Mouse (Mus musculus) B cell, adult (primary cell): Measurements from ENCODE around the gene Celf1. TPM values are rescaled to one million over a fixed set of nuclear protein-coding genes. Genes with fewer than 3 reads are reported as not detected.

Experiments used
- total RNA-seq: library from RNA; stranded (reverse); gene quantifications from 4 replicates; pipeline ENCODE4 v1.2.4, GENCODE M21; 2023; ENCODE audit not compliant: inconsistent age

Celf1 gene
- total RNA-seq, result 79.8 to 84.9 TPM (median 81.9 TPM) in 4 replicates

DNA sequence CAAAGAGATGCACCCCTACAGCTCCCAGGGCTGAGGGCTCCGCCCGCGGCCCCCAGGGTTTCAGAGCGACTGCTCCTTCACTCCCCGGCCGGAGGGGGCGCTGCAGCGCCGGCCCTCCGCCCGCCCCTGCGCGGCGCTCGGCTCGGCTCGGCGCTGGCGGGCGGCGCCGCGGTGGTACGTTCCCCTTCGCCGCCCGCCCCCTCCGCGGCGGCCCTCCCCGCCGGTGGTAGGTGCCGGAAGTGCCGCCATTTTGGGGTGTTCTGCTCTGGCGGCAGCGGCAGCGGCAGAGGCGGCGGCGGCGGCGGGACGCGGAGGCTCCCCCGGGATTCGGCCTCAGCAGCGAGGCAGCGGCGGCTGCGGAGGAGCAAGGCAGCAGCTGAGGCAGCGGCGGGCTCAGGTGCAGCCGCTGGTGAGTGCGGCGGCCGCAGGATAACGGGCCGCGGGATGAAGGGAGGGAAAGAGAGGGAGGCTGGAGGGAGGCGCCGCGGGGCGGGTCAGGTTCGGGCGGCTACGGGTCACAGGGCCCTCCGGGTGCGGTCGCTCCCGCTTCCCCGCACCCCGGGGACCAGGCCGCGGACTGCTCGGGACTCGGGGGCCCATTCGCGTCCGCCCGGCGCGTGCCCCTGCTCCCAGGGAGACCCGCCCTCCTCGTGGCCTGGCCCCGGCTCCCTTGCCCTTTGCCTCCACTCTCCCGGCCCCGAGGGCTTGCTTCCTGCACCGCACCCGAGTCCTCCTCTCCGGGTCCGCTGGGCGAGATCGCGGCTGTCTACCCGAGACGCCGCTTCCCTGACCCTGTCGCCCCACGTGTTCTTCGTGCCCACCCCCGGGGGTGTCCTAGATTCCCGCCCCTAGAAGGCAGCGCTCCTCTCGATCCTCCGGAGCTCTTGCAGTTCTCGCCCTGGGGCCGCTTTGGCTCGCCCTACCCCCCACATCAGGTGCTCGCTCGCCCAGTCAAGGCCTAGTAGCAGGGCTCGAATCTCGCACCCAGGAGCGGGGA lies at the start of gene Celf1:
TSS of gene Celf1 (plus strand) at position 150 of the 997 bp plus-strand sequence.

GRCm38 (mm10) chr2:90904076-90904855 lies 35.9 kb upstream of the Celf1 start, which contains the start of the genes Kbtbd4 and Ndufs3:
Gene Kbtbd4, plus strand, starts transcription at chr2:90904740.
Gene Ndufs3, minus strand, starts transcription at chr2:90904827.

GRCm38 (mm10) chr2:91035385-91035784 lies 95.2 kb downstream of the Celf1 start, which contains the start of gene Rapsn:
Gene Rapsn, plus strand, starts transcription at chr2:91035620.

DNA sequence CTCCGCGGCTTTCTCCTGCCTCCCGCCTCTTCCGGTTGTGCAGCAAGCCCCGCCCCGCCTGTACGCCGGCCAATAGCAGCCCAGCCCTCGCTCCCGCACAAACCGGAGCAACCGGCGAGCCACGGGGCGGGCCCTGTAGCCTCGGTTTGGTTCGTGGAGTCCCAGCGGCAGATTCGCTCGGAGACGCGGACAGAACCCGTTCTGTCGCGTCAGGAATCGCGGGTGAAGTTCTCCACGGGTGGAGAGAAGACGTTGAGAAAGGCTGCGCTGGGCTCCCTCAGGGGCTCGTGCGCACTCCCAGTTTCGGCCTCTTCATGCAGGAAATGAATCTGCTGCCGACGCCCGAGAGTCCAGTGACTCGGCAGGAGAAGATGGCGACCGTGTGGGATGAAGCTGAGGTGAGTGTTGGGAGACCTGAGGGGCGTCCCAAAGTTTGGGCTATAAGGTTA lies 113.8 kb downstream of the Celf1 start, which contains the start of gene Psmc3:
TSS of gene Psmc3 (plus strand) at position 76 of the 449 bp plus-strand sequence.

Other genes starting within 250 kb of the Celf1 start
- 249 to 271 TPM (median 259 TPM) in 4 replicates for gene Fnbp4, start 195.0 kb upstream of the Celf1 start, total RNA-seq
- gene Agbl2, start 157.7 kb upstream of the Celf1 start, total RNA-seq, result 0.15 TPM in 1 of 4 replicates, not detected in the others
- 87.0 to 105 TPM (median 99.6 TPM) in 4 replicates for gene Mtch2, start 93.2 kb upstream of the Celf1 start, total RNA-seq
- gene C1qtnf4, start 54.5 kb upstream of the Celf1 start, total RNA-seq, result 0.67 TPM in 1 of 4 replicates, not detected in the others
- gene Kbtbd4, start 35.6 kb upstream of the Celf1 start, total RNA-seq, result 25.6 to 31.9 TPM (median 29.7 TPM) in 4 replicates
- gene Ndufs3, start 35.6 kb upstream of the Celf1 start, total RNA-seq, result 120 to 152 TPM (median 131 TPM) in 4 replicates
- 0.48 to 0.54 TPM in 2 of 4 replicates, not detected in the others for gene Rapsn, start 95.2 kb downstream of the Celf1 start, total RNA-seq
- gene Psmc3, start 113.6 kb downstream of the Celf1 start, total RNA-seq, result 106 to 121 TPM (median 114 TPM) in 4 replicates
- 18.6 to 27.1 TPM (median 21.9 TPM) in 4 replicates for gene Slc39a13, start 130.0 kb downstream of the Celf1 start, total RNA-seq
- 93.1 to 119 TPM (median 105 TPM) in 4 replicates for gene Spi1, start 142.0 kb downstream of the Celf1 start, total RNA-seq
- 1.5 to 2.4 TPM (median 1.8 TPM) in 4 replicates for gene Mybpc3, start 177.8 kb downstream of the Celf1 start, total RNA-seq
- gene Madd, start 243.5 kb downstream of the Celf1 start, total RNA-seq, result 101 to 108 TPM (median 104 TPM) in 4 replicates